Mouse (Mus musculus) cerebellum, postnatal 10 days (tissue): ENCODE measurements at regions not wholly inside any gene's neighbourhood (a gene's known extent, or its start where the extent isn't known, plus 50 kb on each side); places are given as distances from the start of the nearest gene placed in this dataset.

ENCODE experiments used
- DNase-seq, 2 experiments: peaks; one replicate each; pipeline ENCODE4 v3.0.0; 2021; ENCODE audit warnings: mixed read lengths in 2 of 2

- DNase-seq = peak; percentile 89 to 91
These were observed 1093.5 kb downstream of the Mrps31 start for GRCm38 (mm10) chr8:23504704-23505103.

- DNase-seq = peak; percentile 55 to 65
These were observed 1094.1 kb downstream of the Mrps31 start for GRCm38 (mm10) chr8:23505216-23505615.

GRCm38 (mm10) chr8:23505966-23506365, 1094.8 kb downstream of the Mrps31 start:
- peak; percentile 48 to 60 for DNase-seq

- DNase-seq = no peak
These were observed 1096.5 kb downstream of the Mrps31 start for GRCm38 (mm10) chr8:23507661-23508060.

GRCm38 (mm10) chr8:23510076-23510475, 1098.9 kb downstream of the Mrps31 start:
- no peak for DNase-seq

- no peak for DNase-seq
These were observed 1099.4 kb downstream of the Mrps31 start for GRCm38 (mm10) chr8:23510561-23510960.

GRCm38 (mm10) chr8:23511264-23511663, 1100.1 kb downstream of the Mrps31 start:
- DNase-seq = no peak

GRCm38 (mm10) chr8:23511792-23512191, 1100.6 kb downstream of the Mrps31 start:
- DNase-seq = no peak

- DNase-seq = no peak
These were observed 1105.3 kb downstream of the Mrps31 start for GRCm38 (mm10) chr8:23516469-23516868.

- DNase-seq = peak; percentile 79 to 81
These were observed 1120.5 kb downstream of the Mrps31 start for GRCm38 (mm10) chr8:23531551-23532142.

- DNase-seq = no peak
These were observed 1126.7 kb downstream of the Mrps31 start for GRCm38 (mm10) chr8:23537681-23538359.

GRCm38 (mm10) chr8:23553565-23554473, 1142.7 kb downstream of the Mrps31 start:
- no peak for DNase-seq

GRCm38 (mm10) chr8:23560836-23561235, 1149.7 kb downstream of the Mrps31 start:
- DNase-seq = no peak

- peak in 1 of 2 experiments; percentile 13 for DNase-seq
These were observed 1150.7 kb downstream of the Mrps31 start for GRCm38 (mm10) chr8:23561683-23562385.

- DNase-seq = no peak
These were observed 1151.3 kb downstream of the Mrps31 start for GRCm38 (mm10) chr8:23562504-23562903.

GRCm38 (mm10) chr8:23563065-23564020, 1152.2 kb downstream of the Mrps31 start:
- no peak for DNase-seq

GRCm38 (mm10) chr8:23567906-23568305, 1156.7 kb downstream of the Mrps31 start:
- no peak for DNase-seq

GRCm38 (mm10) chr8:23571338-23571737, 1154.3 kb downstream of the Adam3 start:
- no peak for DNase-seq

GRCm38 (mm10) chr8:23580106-23580505, 1145.5 kb downstream of the Adam3 start:
- DNase-seq = no peak

GRCm38 (mm10) chr8:23580701-23581100, 1145.0 kb downstream of the Adam3 start:
- no peak for DNase-seq
